Mouse (Mus musculus) intestine, embryonic 14.5 days (tissue): ENCODE measurements around the gene Cer1. TPM values are rescaled to one million over a fixed set of nuclear protein-coding genes. Genes with fewer than 3 reads are reported as not detected.
A peak's percentile ranks its signal among the peaks of the same experiment; 100 is the strongest.

ENCODE experiments used
- ATAC-seq: fragments of 200-750 bp; cut with Nextera tagmentation; replicated peaks from 2 replicates; pipeline ENCODE4 v1.8.0; 2017; ENCODE audit warnings: low read depth, moderate number of reproducible peaks, moderate TSS enrichment, moderate library complexity; ENCODE audit not compliant: low FRiP score, low TSS enrichment
- DNase-seq: peaks from one replicate; pipeline ENCODE4 v3.0.0-alpha.2; 2018; ENCODE audit warnings: low spot score
- H3K27ac ChIP-seq: fragments of 300-500 bp; sonication (generic); 2 replicates; pipeline ENCODE4 v1.5.1; 2014; ENCODE audit warnings: low read depth, mild to moderate bottlenecking, control low read depth
- H3K27me3 ChIP-seq: fragments of 300-500 bp; sonication (generic); replicated peaks from 2 replicates; pipeline ENCODE4 v1.6.1; 2014; ENCODE audit warnings: low read length, control low read depth; ENCODE audit not compliant: control insufficient read depth, insufficient read depth
- H3K36me3 ChIP-seq: fragments of 300-500 bp; sonication (generic); 2 replicates; pipeline ENCODE4 v1.6.1; 2014; ENCODE audit warnings: low read length, control low read depth; ENCODE audit not compliant: control insufficient read depth, insufficient read depth
- H3K4me1 ChIP-seq: fragments of 300-500 bp; sonication (generic); replicated peaks from 2 replicates; pipeline ENCODE4 v1.6.1; 2014; ENCODE audit warnings: low read length, control low read depth, mixed read lengths; ENCODE audit not compliant: control insufficient read depth, insufficient read depth
- H3K4me2 ChIP-seq: fragments of 300-500 bp; sonication (generic); 2 replicates; pipeline ENCODE4 v1.6.1; 2014; ENCODE audit warnings: low read length
- H3K4me3 ChIP-seq: fragments of 300-500 bp; sonication (generic); 2 replicates; pipeline ENCODE4 v1.5.1; 2014; ENCODE audit warnings: low read depth, low read length, control low read depth, mixed read lengths
- H3K9ac ChIP-seq: fragments of 300-500 bp; sonication (generic); 2 replicates; pipeline ENCODE4 v1.6.1; 2014; ENCODE audit warnings: mild to moderate bottlenecking, low read length
- H3K9me3 ChIP-seq: fragments of 300-500 bp; sonication (generic); 2 replicates; pipeline ENCODE4 v1.6.1; 2016; ENCODE audit warnings: low read length, control low read depth; ENCODE audit not compliant: control insufficient read depth
- WGBS: fragments of 180-500 bp; shearing (Covaris S2); extraction: QIAGEN DNeasy Blood & Tissue Kit; methylation state at CpG from one replicate; pipeline ENCODE4 v1.1.7; 2014; 5-methylcytosine and 5-hydroxymethylcytosine counted together
- polyA plus RNA-seq: library from polyadenylated mRNA; unstranded; fragments of >200 nt; fragmentation: Nextera tagmentation; extraction: Ambion mirVana; gene quantifications from 2 replicates; pipeline ENCODE4 v1.2.1, GENCODE M21; 2014

Gene Cer1
- polyA plus RNA-seq, 1 experiment from 2014 or later = 0.16 TPM

DNA sequence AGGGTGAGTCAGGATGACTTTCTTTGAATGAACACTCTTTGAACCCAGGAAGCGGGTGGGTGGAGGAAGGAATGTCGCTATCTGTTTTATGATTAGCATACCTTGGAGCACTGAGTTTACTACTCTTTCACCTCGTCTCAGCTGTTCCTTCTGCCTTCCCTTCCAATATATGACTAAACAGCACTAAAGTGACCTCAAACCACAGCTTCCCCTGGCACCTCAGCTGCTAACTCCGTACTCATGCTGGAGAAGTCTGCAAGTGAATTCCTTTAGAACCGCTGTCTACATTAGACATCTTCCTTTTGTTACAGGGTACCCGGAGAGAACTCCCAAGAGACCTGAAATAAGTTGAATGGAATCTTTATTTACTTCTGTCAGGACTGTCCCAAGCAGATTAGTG, 14.0 kb downstream of the Cer1 start:
- H3K9me3 ChIP-seq = no peaks in the 10 kb centered on the region
- no peaks in the 10 kb centered on the region for H3K36me3 ChIP-seq
- H3K9ac ChIP-seq = no peak overlapping the region
- H3K4me1 ChIP-seq = peaks cover 7% of the 10 kb centered on the region
- H3K27ac ChIP-seq = no peak overlapping the region
- WGBS = 62% methylated on average over 6 of the region's 6 CpGs
- H3K4me3 ChIP-seq = no peak overlapping the region
- no peak for ATAC-seq
- H3K4me2 ChIP-seq = no peak overlapping the region
- no peak for DNase-seq
- H3K27me3 ChIP-seq = no peaks in the 10 kb centered on the region

DNA sequence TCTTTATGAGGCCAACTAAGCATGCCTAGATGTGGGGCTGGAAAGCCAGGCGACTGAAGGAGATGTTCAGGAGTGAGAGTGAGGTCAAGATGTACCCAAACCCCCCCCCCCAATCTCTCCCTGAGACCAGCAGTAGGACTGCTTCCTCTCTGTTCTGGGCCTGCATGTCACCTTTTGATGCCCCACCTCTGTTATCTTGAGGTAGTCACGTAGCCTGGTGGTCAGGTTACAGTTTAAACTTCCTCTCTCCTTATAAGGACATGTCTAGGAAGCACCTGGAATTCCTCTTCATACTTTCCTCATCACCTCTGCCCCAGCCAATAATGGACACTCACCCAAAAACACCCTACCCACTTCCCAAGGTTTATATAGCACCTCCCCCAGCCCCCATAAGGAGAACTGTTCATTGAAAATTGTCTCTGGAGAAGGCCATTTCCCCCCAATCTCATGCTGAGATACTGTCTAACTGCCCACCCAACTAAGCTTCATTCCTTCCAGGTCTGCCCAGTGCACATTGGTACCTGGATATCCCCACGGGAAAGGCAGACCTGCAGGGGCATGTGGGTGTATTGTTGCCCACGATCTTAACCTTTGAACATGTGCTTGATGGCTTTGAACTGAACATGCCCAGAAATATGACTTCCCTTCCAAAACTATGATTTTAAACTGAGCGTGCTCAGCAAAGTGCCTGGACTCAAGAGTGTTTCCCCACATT, 17.1 kb downstream of the Cer1 start:
- Histone ChIP-seq H3K4me3 (no peak overlapping the region), H3K27ac (no peak overlapping the region), H3K9ac (no peak overlapping the region), H3K4me2 (no peak overlapping the region), H3K4me1 (peaks cover 7% of the 10 kb centered on the region), H3K9me3 (no peaks in the 10 kb centered on the region), H3K36me3 (no peaks in the 10 kb centered on the region), H3K27me3 (no peaks in the 10 kb centered on the region)
- DNase-seq = no peak
- ATAC-seq = no peak
- WGBS = 73% methylated on average over 5 of the region's 5 CpGs

DNA sequence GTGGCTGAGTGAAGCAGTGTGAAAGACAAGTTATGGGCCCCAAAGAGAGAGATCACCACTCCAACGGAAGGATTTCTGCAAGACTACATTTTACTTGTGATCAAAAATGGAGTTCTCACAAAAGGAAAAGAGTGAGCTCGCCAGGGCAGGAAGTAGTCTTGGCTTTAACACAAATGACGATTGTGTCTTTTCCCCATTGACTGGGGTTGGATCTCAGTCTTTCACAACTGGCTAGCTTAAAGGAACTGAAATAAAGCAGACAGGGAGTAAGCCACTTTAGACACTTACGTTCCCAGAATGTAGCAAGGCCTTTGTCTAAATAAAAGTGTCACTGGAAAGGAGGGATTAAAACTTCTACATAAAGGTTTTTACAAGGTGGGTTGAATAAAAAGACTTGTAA, 17.8 kb downstream of the Cer1 start:
- Histone ChIP-seq H3K9me3 (no peaks in the 10 kb centered on the region), H3K4me3 (no peak overlapping the region), H3K4me1 (peaks cover 1% of the 10 kb centered on the region; the same call in 1 of the 2 replicates), H3K27me3 (no peaks in the 10 kb centered on the region), H3K36me3 (no peaks in the 10 kb centered on the region), H3K9ac (no peak overlapping the region), H3K4me2 (no peak overlapping the region), H3K27ac (no peak overlapping the region; the same call in 1 of the 2 replicates)
- WGBS = 49% methylated on average over 4 of the region's 4 CpGs
- DNase-seq (no peak), ATAC-seq (no peak)

DNA sequence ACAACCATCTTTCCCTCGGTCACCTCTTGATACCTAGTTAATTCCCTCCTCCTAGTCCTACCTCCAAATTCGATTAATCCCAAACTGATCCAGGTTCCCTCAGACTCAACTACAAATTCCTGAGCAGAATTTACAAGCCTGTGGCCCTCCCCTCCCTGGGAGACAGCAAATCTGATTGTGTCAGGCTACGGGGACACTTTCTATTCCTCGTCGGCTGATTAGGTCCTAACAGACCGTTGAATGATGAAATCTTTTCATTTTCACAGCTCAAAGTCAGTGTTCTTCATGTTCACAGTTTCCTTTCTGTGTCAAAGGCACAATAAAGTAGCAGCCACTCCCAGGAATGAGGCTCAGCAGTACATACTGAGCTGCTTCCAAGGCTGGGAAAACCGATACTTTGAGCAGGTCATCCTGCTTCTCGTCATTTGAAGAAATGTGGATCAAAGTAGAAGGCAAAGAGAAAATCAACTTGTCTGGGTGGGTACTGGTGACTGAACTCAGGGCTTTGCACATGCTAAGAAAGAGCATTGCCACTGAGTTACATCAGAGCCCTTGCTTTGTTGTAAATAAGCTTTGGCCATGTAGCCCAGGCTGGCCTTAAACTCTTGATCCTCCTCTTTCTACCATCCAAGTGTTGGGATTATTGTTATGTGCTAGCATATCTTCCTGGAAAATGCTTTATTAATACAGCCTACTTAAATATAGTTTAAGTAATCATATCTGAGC, 19.8 kb downstream of the Cer1 start:
- no peaks in the 10 kb centered on the region for H3K36me3 ChIP-seq
- no peak overlapping the region for H3K9ac ChIP-seq
- DNase-seq = no peak
- 81% methylated on average over 8 of the region's 8 CpGs for WGBS
- no peaks in the 10 kb centered on the region for H3K4me1 ChIP-seq
- no peak overlapping the region for H3K4me2 ChIP-seq
- no peaks in the 10 kb centered on the region for H3K27me3 ChIP-seq
- H3K4me3 ChIP-seq = no peak overlapping the region
- no peaks in the 10 kb centered on the region for H3K9me3 ChIP-seq
- no peak for ATAC-seq
- H3K27ac ChIP-seq = no peak overlapping the region

DNA sequence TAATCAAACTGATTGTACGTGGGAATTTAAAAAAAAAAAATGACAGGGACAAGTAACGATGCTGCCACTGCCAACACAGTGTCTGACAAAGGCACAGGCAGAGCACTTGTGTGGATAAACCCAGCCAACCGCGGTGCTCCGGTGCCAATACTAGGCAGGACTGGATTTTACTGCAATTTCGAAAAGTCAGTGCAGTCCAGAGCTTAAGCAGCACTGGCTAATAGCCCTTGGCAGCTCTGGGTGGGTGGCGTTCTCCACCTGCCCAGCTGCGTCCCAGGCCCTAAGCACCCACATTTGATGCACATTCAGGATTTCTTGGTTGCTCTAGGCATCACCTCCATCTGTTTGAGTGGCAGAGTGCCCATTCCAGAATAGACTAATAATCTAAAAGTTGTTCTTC, 21.6 kb downstream of the Cer1 start:
- 93% methylated on average over 8 of the region's 8 CpGs for WGBS
- no peak for ATAC-seq

DNA sequence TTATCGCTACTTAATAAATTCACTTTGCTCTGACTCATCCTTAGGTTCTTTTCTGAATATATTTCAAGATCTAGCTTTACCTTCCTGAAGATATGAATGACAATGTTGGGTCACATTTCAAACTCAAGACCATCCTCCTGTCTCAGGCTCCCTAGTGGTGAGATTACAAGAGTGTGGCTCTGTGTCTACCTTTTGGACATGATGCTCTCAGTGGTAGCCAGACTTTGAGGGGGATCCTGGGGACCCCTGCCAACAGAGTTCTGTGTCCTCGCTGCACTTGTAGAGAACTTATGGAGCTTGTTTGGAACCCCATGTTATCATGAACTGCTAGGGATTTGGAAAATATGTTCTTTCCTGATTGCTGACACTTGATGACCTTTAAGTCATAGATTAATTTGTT, 23.5 kb downstream of the Cer1 start:
- no peaks in the 10 kb centered on the region for H3K36me3 ChIP-seq
- no peak overlapping the region for H3K4me2 ChIP-seq
- no peak overlapping the region for H3K4me3 ChIP-seq
- peaks cover 7% of the 10 kb centered on the region; the same call in 1 of the 2 replicates for H3K4me1 ChIP-seq
- WGBS = 94% methylated on average over 2 of the region's 2 CpGs
- DNase-seq (no peak), ATAC-seq (no peak)
- no peaks in the 10 kb centered on the region for H3K9me3 ChIP-seq
- H3K9ac ChIP-seq = no peak overlapping the region
- no peaks in the 10 kb centered on the region for H3K27me3 ChIP-seq
- H3K27ac ChIP-seq = no peak overlapping the region

More for the DNA sequence above, 21.6 kb downstream of the Cer1 start:
- DNase-seq = no peak
- H3K4me1 ChIP-seq = peaks cover 6% of the 10 kb centered on the region; the same call in 1 of the 2 replicates
- no peak overlapping the region for H3K4me2 ChIP-seq
- H3K4me3 ChIP-seq = no peak overlapping the region
- H3K9me3 ChIP-seq = no peaks in the 10 kb centered on the region
- H3K27ac ChIP-seq = no peak overlapping the region
- no peaks in the 10 kb centered on the region for H3K27me3 ChIP-seq
- no peaks in the 10 kb centered on the region for H3K36me3 ChIP-seq
- H3K9ac ChIP-seq = no peak overlapping the region

DNA sequence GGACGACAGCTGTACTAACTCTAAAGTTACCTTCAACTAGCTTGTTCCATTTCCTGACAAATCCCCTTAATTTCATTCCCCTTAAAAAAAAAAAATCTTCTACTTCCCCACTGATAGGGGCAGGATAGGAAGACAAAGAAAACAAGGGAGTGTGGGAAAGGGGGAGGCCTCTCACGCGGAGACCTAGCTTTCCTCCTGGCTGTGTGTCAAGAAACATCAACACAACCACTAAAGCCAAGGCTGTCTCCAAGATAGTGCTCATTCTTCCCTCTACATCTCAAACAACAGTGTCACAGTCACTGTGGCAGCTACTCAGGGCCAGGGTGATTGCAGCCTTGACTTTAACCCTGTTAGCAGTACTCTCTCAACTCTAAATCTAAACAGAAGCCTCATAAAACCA, 24.4 kb downstream of the Cer1 start:
- H3K4me3 ChIP-seq = no peak overlapping the region
- ATAC-seq (no peak), DNase-seq (no peak)
- no peak overlapping the region for H3K4me2 ChIP-seq
- H3K4me1 ChIP-seq = peaks cover 7% of the 10 kb centered on the region; the same call in 1 of the 2 replicates
- H3K36me3 ChIP-seq = no peaks in the 10 kb centered on the region
- no peaks in the 10 kb centered on the region for H3K9me3 ChIP-seq
- 48% methylated on average over 3 of the region's 3 CpGs for WGBS
- no peak overlapping the region for H3K27ac ChIP-seq
- H3K27me3 ChIP-seq = no peaks in the 10 kb centered on the region
- no peak overlapping the region for H3K9ac ChIP-seq

DNA sequence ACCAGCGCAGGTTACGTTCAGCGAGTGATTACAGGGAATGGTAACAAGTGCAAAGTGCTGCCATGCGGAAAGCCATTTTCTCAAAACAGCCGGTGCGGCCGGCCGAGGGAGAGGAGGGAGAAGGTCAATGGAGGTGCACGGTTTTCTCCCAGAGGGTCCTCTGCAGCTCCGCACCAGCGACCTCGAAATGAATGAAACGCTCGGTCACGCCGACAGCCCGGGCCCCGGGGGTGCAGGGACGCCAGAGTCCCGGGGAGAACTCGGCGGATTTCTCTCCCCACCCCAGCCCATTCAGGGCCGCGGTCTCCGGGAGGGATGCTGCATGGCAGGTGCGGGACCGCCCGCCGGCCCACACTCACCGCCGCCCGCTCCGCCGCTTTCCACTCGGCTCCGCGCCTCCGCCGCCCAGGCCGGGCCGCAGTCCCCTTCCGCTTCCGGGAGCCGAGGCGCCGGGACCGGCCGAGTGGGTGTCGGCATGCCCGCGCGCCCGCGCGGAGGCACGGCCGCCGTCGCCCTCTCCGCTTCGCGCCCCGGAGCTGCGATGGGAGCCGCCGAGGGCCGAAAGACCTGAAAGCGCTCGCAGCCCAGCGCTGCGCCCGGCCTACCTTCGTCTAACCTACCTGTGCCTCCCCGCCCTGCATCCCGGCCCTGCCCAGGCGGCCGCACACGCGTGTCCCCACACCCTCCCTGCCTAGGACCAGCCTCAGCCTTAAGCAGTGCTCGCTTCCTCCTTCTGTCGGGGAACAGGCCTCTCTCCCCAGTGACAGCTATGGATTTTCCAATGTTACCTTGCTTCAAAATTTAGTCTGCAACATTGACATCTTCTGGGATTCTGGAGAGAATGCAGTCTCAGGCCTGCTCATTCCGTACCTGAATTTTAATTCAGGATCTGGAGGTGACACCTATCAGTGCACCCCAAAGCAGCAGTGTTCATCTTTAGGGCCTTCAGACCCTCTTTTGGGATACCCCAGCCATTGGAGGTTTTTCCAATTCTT, 25.5 kb downstream of the Cer1 start, which contains the start of gene Zdhhc21:
TSS of gene Zdhhc21 (minus strand) at position 828 of the 995 bp plus-strand sequence.
- WGBS = under 1% methylated on average over 75 of the region's 82 CpGs
- peak within 1 kb of the TSS; percentile 39 for H3K27ac ChIP-seq

More for the DNA sequence above, 25.5 kb downstream of the Cer1 start, which contains the start of gene Zdhhc21:
- H3K36me3 ChIP-seq = no peaks in the 10 kb centered on the region
- no peaks in the 10 kb centered on the region for H3K9me3 ChIP-seq
- H3K4me1 ChIP-seq = peaks cover 7% of the 10 kb centered on the region; the same call in 1 of the 2 replicates
- peak; percentile 89 for ATAC-seq
- H3K9ac ChIP-seq = peak within 1 kb of the TSS; percentile 66
- H3K4me3 ChIP-seq = peak within 1 kb of the TSS; percentile 61
- H3K27me3 ChIP-seq = no peaks in the 10 kb centered on the region
- peak; percentile 84 for DNase-seq
- peak within 1 kb of the TSS; percentile 65 for H3K4me2 ChIP-seq
